Mouse (Mus musculus) CH12.LX (cell line): ENCODE data around the gene Srgap1. TPM values are rescaled to one million over a fixed set of nuclear protein-coding genes. Genes with fewer than 3 reads are reported as not detected.

Experiments used
- DNase-seq: peaks from one replicate; pipeline ENCODE4 v3.0.0-alpha.2; 2013; ENCODE audit errors: extremely low read depth
- H3K27ac ChIP-seq: 2 replicates; pipeline ENCODE4 v1.5.1; 2012; ENCODE audit warnings: low read depth, mild to moderate bottlenecking, control low read depth, moderate library complexity; ENCODE audit not compliant: insufficient read depth
- H3K27me3 ChIP-seq: replicated peaks from 2 replicates; pipeline ENCODE3; 2012; ENCODE audit warnings: inconsistent platforms
- H3K36me3 ChIP-seq, 2 experiments: replicated peaks in 1 of 2; 2 replicates each; pipeline versions ENCODE3 to v1.6.1; 2012; ENCODE audit warnings: inconsistent platforms in 1 of 2, low read length in 1 of 2, mild to moderate bottlenecking in 1 of 2, mixed read lengths in 1 of 2, moderate library complexity in 1 of 2; ENCODE audit not compliant: control insufficient read depth in 1 of 2, insufficient read depth in 1 of 2
- H3K4me1 ChIP-seq, 2 experiments: 2 replicates each; pipeline ENCODE4 v1.6.1; 2012; ENCODE audit warnings: inconsistent platforms in 1 of 2, moderate library complexity in 1 of 2; ENCODE audit not compliant: insufficient read depth in 2 of 2, control insufficient read depth in 1 of 2
- H3K4me2 ChIP-seq: 2 replicates; pipeline ENCODE4 v1.6.1; 2012; ENCODE audit warnings: low read depth, mild to moderate bottlenecking, control low read depth; ENCODE audit not compliant: poor library complexity, insufficient read depth, severe bottlenecking
- H3K4me3 ChIP-seq, 3 experiments: fragments of 150-350 bp in 1 of 3; sonication (generic) in 1 of 3; replicated peaks in 1 of 3; 2 replicates each; pipeline versions ENCODE3 to v1.5.1; 2011 to 2012; ENCODE audit warnings: low read depth in 2 of 3, low read length in 2 of 3, mild to moderate bottlenecking in 2 of 3, moderate library complexity in 2 of 3, control low read depth in 1 of 3, improper control_type of control experiment in 1 of 3, inconsistent platforms in 1 of 3, mixed read lengths in 1 of 3; ENCODE audit not compliant: poor library complexity in 1 of 3
- H3K79me2 ChIP-seq: replicated peaks from 2 replicates; pipeline ENCODE4 v1.6.1; 2012; ENCODE audit warnings: mild to moderate bottlenecking, moderate library complexity; ENCODE audit not compliant: control insufficient read depth, poor library complexity, insufficient read depth, severe bottlenecking; ENCODE audit errors: extremely low read depth
- H3K9ac ChIP-seq: 2 replicates; pipeline ENCODE4 v1.6.1; 2012; ENCODE audit warnings: low read depth, mild to moderate bottlenecking, control low read depth, moderate library complexity; ENCODE audit not compliant: insufficient read depth
- H3K9me3 ChIP-seq: replicated peaks from 2 replicates; pipeline ENCODE3; 2012; ENCODE audit warnings: low read length, inconsistent platforms, mixed read lengths
- BHLHE40 ChIP-seq: IDR thresholded peaks from 2 replicates; pipeline ENCODE4 v1.6.1; 2011; ENCODE audit warnings: mild to moderate bottlenecking, low read depth, low read length, improper control_type of control experiment
- CHD1 ChIP-seq: IDR thresholded peaks from 2 replicates; pipeline ENCODE4 v1.6.1; 2012; ENCODE audit warnings: low read depth, low read length, improper control_type of control experiment, inconsistent platforms
- CHD2 ChIP-seq: IDR thresholded peaks from 2 replicates; pipeline ENCODE4 v1.6.1; 2011; ENCODE audit warnings: low read length, improper control_type of control experiment
- CTCF ChIP-seq, 2 experiments: IDR thresholded peaks in 1 of 2; conservative IDR thresholded peaks in 1 of 2; 2 replicates each; pipeline ENCODE4 v1.5.1; 2011 to 2012; ENCODE audit warnings: low read depth in 2 of 2, low read length in 2 of 2, improper control_type of control experiment in 1 of 2, inconsistent platforms in 1 of 2, mild to moderate bottlenecking in 1 of 2, moderate library complexity in 1 of 2
- E2F4 ChIP-seq: IDR thresholded peaks from 2 replicates; pipeline ENCODE4 v1.6.1; 2011; ENCODE audit warnings: low read depth, low read length, improper control_type of control experiment; ENCODE audit not compliant: insufficient replicate concordance
- ETS1 ChIP-seq: conservative IDR thresholded peaks from 2 replicates; pipeline ENCODE4 v1.6.1; 2012; ENCODE audit warnings: low read depth, mild to moderate bottlenecking, inconsistent platforms, low read length, improper control_type of control experiment, moderate library complexity
- IRF4 ChIP-seq: IDR thresholded peaks from 2 replicates; pipeline ENCODE4 v1.6.1; 2014; ENCODE audit warnings: low read depth, mild to moderate bottlenecking, inconsistent platforms, low read length, improper control_type of control experiment
- JUN ChIP-seq: IDR thresholded peaks from 2 replicates; pipeline ENCODE4 v1.6.1; 2011; ENCODE audit warnings: low read depth, mild to moderate bottlenecking, low read length, improper control_type of control experiment, moderate library complexity; ENCODE audit not compliant: insufficient read depth
- JUND ChIP-seq: conservative IDR thresholded peaks from 2 replicates; pipeline ENCODE4 v1.6.1; 2011; ENCODE audit warnings: low read depth, low read length, improper control_type of control experiment
- MAX ChIP-seq: IDR thresholded peaks from 2 replicates; pipeline ENCODE4 v1.6.1; 2011; ENCODE audit warnings: low read length, improper control_type of control experiment
- MEF2A ChIP-seq: IDR thresholded peaks from 2 replicates; pipeline ENCODE4 v1.6.1; 2014; ENCODE audit warnings: low read depth, mild to moderate bottlenecking, inconsistent platforms, low read length, improper control_type of control experiment, borderline replicate concordance
- MXI1 ChIP-seq: IDR thresholded peaks from 2 replicates; pipeline ENCODE4 v1.6.1; 2011; ENCODE audit warnings: mild to moderate bottlenecking, low read depth, low read length, improper control_type of control experiment
- MYC ChIP-seq: IDR thresholded peaks from 2 replicates; pipeline ENCODE4 v1.6.1; 2011; ENCODE audit warnings: low read depth, mild to moderate bottlenecking, improper control_type of control experiment, low read length
- NELFE ChIP-seq: IDR thresholded peaks from 2 replicates; pipeline ENCODE4 v1.6.1; 2011; ENCODE audit warnings: low read depth, low read length, improper control_type of control experiment
- PAX5 ChIP-seq: IDR thresholded peaks from 2 replicates; pipeline ENCODE4 v1.6.1; 2012; ENCODE audit warnings: low read length, inconsistent platforms, mixed read lengths
- POLR2AphosphoS2 ChIP-seq: IDR thresholded peaks from 2 replicates; pipeline ENCODE4 v1.6.1; 2011; ENCODE audit warnings: low read depth, low read length, improper control_type of control experiment
- RCOR1 ChIP-seq: conservative IDR thresholded peaks from 2 replicates; pipeline ENCODE4 v1.6.1; 2012; ENCODE audit warnings: low read depth, mild to moderate bottlenecking, inconsistent platforms, low read length, improper control_type of control experiment
- SIN3A ChIP-seq: IDR thresholded peaks from 2 replicates; pipeline ENCODE4 v1.6.1; 2012; ENCODE audit warnings: low read length, improper control_type of control experiment, inconsistent platforms
- SMC3 ChIP-seq: IDR thresholded peaks from 2 replicates; pipeline ENCODE4 v1.6.1; 2011; ENCODE audit warnings: low read depth, low read length, improper control_type of control experiment
- TCF12 ChIP-seq: IDR thresholded peaks from 2 replicates; pipeline ENCODE4 v1.6.1; 2014; ENCODE audit warnings: low read depth, mild to moderate bottlenecking, inconsistent platforms, low read length, improper control_type of control experiment
- UBTF ChIP-seq: IDR thresholded peaks from 2 replicates; pipeline ENCODE4 v1.6.1; 2012; ENCODE audit warnings: low read depth, mild to moderate bottlenecking, inconsistent platforms, low read length, improper control_type of control experiment, moderate library complexity
- USF1 ChIP-seq: IDR thresholded peaks from 2 replicates; pipeline ENCODE4 v1.6.1; 2014; ENCODE audit warnings: low read depth, mild to moderate bottlenecking, inconsistent platforms, low read length, improper control_type of control experiment
- USF2 ChIP-seq: conservative IDR thresholded peaks from 2 replicates; pipeline ENCODE4 v1.6.1; 2011; ENCODE audit warnings: low read depth, low read length, improper control_type of control experiment
- ZNF384 ChIP-seq: IDR thresholded peaks from 2 replicates; pipeline ENCODE4 v1.6.1; 2012; ENCODE audit warnings: low read depth, low read length, improper control_type of control experiment, inconsistent platforms
- dilution Hi-C: fragments of 300-500 bp; cut with MboI; formaldehyde crosslinking; loops from 2 replicates; pipeline ENCODE4 v1.14.3; 2020; ENCODE audit warnings: low sequenced_read_pairs; ENCODE audit not compliant: extremely low pct_unique_long_range_greater_than_20kb, extremely low pct_ligation_motif_present
- in situ Hi-C: fragments of 300-500 bp; cut with MboI; formaldehyde crosslinking; loops from 3 replicates; pipeline ENCODE4 v1.14.3; 2019; ENCODE audit warnings: low sequenced_read_pairs, low pct_ligation_motif_present, low pct_unique_long_range_greater_than_20kb, mixed read lengths
- polyA plus RNA-seq: library from polyadenylated mRNA; unstranded; fragments of >175 nt; gene quantifications from 2 replicates; pipeline ENCODE4 v1.2.1, GENCODE M21; 2012; ENCODE audit warnings: low read depth; ENCODE audit not compliant: insufficient read length
- total RNA-seq, 2 experiments: library from RNA; depleted of rRNA; stranded (reverse); fragments of 300-350 nt in 1 of 2; fragments of >200 nt in 1 of 2; gene quantifications; 2 replicates each; pipeline ENCODE4 v1.2.3; 2012 to 2014

The Srgap1 gene
- total and polyA plus RNA-seq, 3 experiments, result not detected

DNA sequence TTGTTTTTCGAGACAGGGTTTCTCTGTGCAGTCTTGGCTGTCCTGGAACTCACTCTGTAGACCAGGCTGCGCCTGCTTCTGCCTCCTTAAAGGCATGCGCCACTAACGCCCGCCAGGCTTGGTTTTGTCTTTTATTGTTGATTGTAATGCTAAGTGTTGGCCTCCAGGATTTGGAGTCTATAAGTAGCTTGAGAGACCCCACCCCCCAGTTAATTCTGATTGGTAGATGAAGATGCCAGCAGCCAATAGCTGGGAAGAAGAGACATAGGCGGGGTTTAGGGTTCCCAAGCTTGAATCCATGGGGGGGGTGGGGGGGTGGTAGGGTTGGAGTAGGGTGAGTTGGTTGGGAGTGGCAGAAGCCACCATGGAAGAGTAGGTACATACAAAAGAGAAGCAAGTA, 147.4 kb downstream of the Srgap1 start:
- H3K79me2 ChIP-seq, result no peaks in the 10 kb centered on the region
- DNase-seq, result no peak
- H3K27ac ChIP-seq, result no peak overlapping the region
- no peaks in the 10 kb centered on the region for H3K36me3 ChIP-seq
- no peak overlapping the region for H3K4me3 ChIP-seq
- dilution Hi-C loops, result no loop called here
- peaks cover 0 to 14% of the 10 kb centered on the region in 2 experiments; a peak in 2 of 4 replicates for H3K4me1 ChIP-seq
- no peaks in the 10 kb centered on the region for H3K27me3 ChIP-seq
- TF ChIP-seq CHD2, result no peak
- TF ChIP-seq MEF2A, result no peak
- TF ChIP-seq SMC3, result no peak
- no peak for TF ChIP-seq USF1
- no peak for TF ChIP-seq USF2
- TF ChIP-seq ETS1, result no peak
- no peak for TF ChIP-seq TCF12
- no peak for TF ChIP-seq CTCF (conservative IDR thresholded peaks at IDR 0.05 in 1 of 2, IDR thresholded peaks at IDR 0.05 in 1 of 2; ENCODE audit: low read depth in 2 of 2, low read length in 2 of 2)
- no peak for TF ChIP-seq BHLHE40
- TF ChIP-seq MXI1, result no peak
- TF ChIP-seq CHD1, result no peak
- no peak for TF ChIP-seq NELFE
- H3K9ac ChIP-seq, result no peak overlapping the region
- no peak overlapping the region for H3K4me2 ChIP-seq
- H3K9me3 ChIP-seq, result no peaks in the 10 kb centered on the region
- in situ Hi-C loops, result no loop called here

DNA sequence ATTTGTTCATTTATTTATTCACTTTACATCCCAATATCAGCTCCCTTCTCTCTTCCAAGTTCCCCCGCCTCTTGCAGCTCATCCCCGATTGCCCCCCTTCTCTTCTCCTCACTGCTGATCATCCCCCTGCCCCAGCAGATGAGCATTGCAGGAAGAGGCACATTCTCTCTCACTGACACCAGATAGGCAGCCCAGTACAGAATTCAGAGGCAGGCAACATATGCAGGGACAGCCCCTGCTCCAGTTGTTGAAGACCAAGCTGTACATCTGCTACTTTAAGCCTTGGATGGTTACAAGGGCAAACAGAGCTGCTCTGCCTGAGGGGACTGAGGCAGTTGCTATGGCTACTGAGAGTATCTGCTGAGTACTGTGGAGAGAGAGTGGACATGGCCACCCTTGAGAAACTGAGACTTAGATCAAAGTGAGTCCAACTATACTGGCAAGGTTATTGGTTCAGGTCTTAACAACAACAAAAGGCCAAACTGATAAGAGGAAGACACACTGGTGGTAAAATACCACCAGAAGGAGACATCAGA, 149.2 kb downstream of the Srgap1 start:
- Histone ChIP-seq H3K4me3 (no peak overlapping the region), H3K27me3 (no peaks in the 10 kb centered on the region), H3K36me3 (no peaks in the 10 kb centered on the region), H3K27ac (no peak overlapping the region), H3K79me2 (no peaks in the 10 kb centered on the region), H3K9ac (no peak overlapping the region), H3K4me2 (no peak overlapping the region), H3K4me1 (peaks cover 0 to 14% of the 10 kb centered on the region in 2 experiments; a peak in 2 of 4 replicates), H3K9me3 (no peaks in the 10 kb centered on the region)
- dilution Hi-C loops, result no loop called here
- peak; percentile 24 for DNase-seq
- in situ Hi-C loops, result no loop called here
- TF ChIP-seq POLR2AphosphoS2, result no peak
- no peak for TF ChIP-seq CHD1
- no peak for TF ChIP-seq IRF4
- no peak for TF ChIP-seq JUN
- no peak for TF ChIP-seq JUND
- no peak for TF ChIP-seq SIN3A
- no peak for TF ChIP-seq UBTF
- no peak for TF ChIP-seq NELFE
- no peak for TF ChIP-seq E2F4
- no peak for TF ChIP-seq USF1
- no peak for TF ChIP-seq PAX5
- no peak for TF ChIP-seq RCOR1
- no peak for TF ChIP-seq ZNF384
- TF ChIP-seq MYC, result no peak
- TF ChIP-seq MAX, result no peak
